Mouse (Mus musculus) kidney, embryonic 16.5 days (tissue): Measurements from ENCODE around the gene Npas4. TPM values are rescaled to one million over a fixed set of nuclear protein-coding genes. Genes with fewer than 3 reads are reported as not detected.

Source experiments
- ATAC-seq: fragments of 200-750 bp; cut with Nextera tagmentation; 2 replicates; pipeline ENCODE4 v1.8.0; 2017; ENCODE audit warnings: moderate TSS enrichment; ENCODE audit not compliant: low FRiP score, low TSS enrichment
- H3K27ac ChIP-seq: fragments of 300-500 bp; sonication (generic); 2 replicates; pipeline ENCODE4 v1.5.1; 2014; ENCODE audit warnings: low read length
- H3K27me3 ChIP-seq: fragments of 300-500 bp; sonication (generic); 2 replicates; pipeline ENCODE4 v1.6.1; 2014; ENCODE audit warnings: low read length, control low read depth, mixed read lengths; ENCODE audit not compliant: insufficient read depth
- H3K36me3 ChIP-seq: fragments of 300-500 bp; sonication (generic); 2 replicates; pipeline ENCODE4 v1.6.1; 2014; ENCODE audit warnings: low read length, control low read depth, mixed read lengths; ENCODE audit not compliant: insufficient read depth
- H3K4me1 ChIP-seq: fragments of 300-500 bp; sonication (generic); 2 replicates; pipeline ENCODE4 v1.6.1; 2014; ENCODE audit warnings: low read length, control low read depth, mixed read lengths; ENCODE audit not compliant: insufficient read depth
- H3K4me2 ChIP-seq: fragments of 300-500 bp; sonication (generic); replicated peaks from 2 replicates; pipeline ENCODE4 v1.6.1; 2014; ENCODE audit warnings: low read depth, low read length
- H3K4me3 ChIP-seq: fragments of 300-500 bp; sonication (generic); 2 replicates; pipeline ENCODE4 v1.5.1; 2014; ENCODE audit warnings: mild to moderate bottlenecking, low read length
- H3K9ac ChIP-seq: fragments of 300-500 bp; sonication (generic); replicated peaks from 2 replicates; pipeline ENCODE4 v1.6.1; 2014; ENCODE audit warnings: low read length
- H3K9me3 ChIP-seq: fragments of 300-500 bp; sonication (generic); 2 replicates; pipeline ENCODE4 v1.6.1; 2016; ENCODE audit warnings: low read length, control low read depth
- WGBS: fragments of 180-500 bp; shearing (Covaris S2); extraction: QIAGEN DNeasy Blood & Tissue Kit; methylation state at CpG from one replicate; pipeline ENCODE4 v1.1.7; 2014; 5-methylcytosine and 5-hydroxymethylcytosine counted together
- polyA plus RNA-seq: library from polyadenylated mRNA; unstranded; fragments of >200 nt; fragmentation: Nextera tagmentation; extraction: Ambion mirVana; gene quantifications from 2 replicates; pipeline ENCODE4 v1.2.1, GENCODE M21; 2015

The Npas4 gene
- not detected in 2 replicates for polyA plus RNA-seq

DNA sequence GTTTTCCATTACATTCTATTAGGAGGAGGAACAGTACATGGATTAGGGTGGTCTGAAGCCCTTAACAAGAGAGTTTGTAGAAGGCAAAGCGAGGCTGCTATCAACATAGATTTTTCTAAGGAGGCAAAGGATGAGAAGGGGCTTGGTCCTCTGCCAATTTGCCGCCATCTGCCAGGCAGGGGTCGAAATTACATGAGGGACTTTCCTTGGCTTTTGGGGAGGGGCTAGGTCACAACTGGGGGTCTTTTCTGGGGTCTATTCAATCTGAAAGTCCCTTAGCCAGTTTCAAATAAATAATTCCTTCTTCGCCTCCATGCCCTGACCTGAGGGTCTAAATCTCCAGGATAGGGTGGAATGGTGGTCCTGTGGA lies at the start of gene Npas4:
Npas4 (minus strand) TSS at position 61 of the 370 bp plus-strand sequence.
- H3K36me3 ChIP-seq = no peaks in the 10 kb centered on the region
- no peak within 1 kb of the TSS for H3K4me3 ChIP-seq
- no peak within 1 kb of the TSS for H3K9ac ChIP-seq
- H3K4me2 ChIP-seq = no peak within 1 kb of the TSS
- no peak within 1 kb of the TSS for H3K27ac ChIP-seq
- WGBS = 22% methylated on average over 4 of the region's 4 CpGs
- H3K4me1 ChIP-seq = no peaks in the 10 kb centered on the region
- no peak for ATAC-seq
- no peaks in the 10 kb centered on the region for H3K9me3 ChIP-seq
- H3K27me3 ChIP-seq = peaks cover 39% of the 10 kb centered on the region

DNA sequence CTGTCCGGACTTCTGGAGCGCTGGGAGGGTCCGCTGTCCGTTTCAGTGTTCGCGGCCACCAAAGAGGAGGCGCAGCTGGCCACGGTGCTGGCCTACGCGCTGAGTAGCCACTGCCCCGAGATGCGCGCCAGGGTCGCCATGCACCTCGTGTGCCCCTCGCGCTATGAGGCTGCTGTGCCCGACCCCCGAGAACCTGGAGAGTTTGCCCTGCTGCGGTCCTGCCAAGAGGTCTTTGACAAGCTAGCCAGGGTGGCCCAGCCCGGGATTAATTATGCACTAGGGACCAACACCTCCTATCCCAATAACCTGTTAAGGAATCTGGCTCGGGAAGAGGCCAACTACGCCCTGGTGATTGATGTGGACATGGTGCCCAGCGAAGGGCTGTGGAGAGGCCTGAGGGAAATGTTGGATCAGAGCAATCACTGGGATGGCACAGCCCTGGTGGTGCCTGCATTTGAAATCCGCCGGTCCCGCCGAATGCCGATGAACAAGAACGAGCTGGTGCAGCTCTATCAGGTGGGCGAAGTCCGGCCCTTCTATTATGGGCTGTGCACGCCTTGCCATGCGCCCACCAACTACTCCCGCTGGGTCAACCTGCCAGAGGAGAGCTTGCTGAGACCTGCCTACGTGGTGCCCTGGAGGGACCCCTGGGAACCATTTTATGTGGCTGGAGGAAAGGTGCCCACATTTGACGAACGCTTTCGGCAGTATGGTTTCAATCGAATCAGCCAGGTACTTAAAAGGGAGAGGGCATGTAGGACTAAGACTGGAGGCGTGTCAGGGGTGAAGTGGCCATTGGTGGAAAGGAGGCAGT lies 49.4 kb upstream of the Npas4 start:
- Histone ChIP-seq H3K4me1 (peaks cover 23% of the 10 kb centered on the region), H3K9me3 (no peaks in the 10 kb centered on the region), H3K4me3 (peak overlapping the region; percentile 89), H3K9ac (peak overlapping the region; percentile 95), H3K36me3 (peaks cover 4% of the 10 kb centered on the region; the same call in 1 of the 2 replicates), H3K27me3 (no peaks in the 10 kb centered on the region), H3K27ac (peak overlapping the region; percentile 79; the same call in 1 of the 2 replicates), H3K4me2 (peak overlapping the region; percentile 86)
- 11% methylated on average over 41 of the region's 41 CpGs for WGBS
- peak; percentile 18 for ATAC-seq

DNA sequence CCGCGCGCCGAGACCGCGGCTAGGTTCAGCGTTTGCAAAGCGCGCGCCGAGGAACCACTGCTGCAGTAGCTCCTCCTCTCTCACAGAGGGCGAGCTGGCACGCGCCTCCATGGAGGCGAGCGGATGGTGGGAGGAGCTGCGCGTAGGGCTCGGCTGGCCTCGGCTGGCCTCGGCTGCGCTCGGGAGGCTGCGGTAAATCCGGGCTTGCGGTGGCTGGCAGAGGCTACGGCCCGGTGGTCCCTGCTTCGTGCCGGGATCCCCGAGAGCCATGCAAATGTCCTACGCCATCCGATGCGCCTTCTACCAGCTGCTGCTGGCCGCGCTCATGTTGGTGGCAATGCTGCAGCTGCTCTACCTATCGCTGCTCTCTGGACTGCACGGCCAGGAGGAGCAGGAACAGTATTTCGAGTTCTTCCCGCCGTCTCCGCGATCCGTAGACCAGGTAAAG lies 48.6 kb upstream of the Npas4 start, which contains the start of the genes B4gat1 and AC124502.3:
B4gat1 (plus strand) TSS at position 118 of the 448 bp plus-strand sequence.
AC124502.3 (plus strand) TSS at position 183 of the 448 bp plus-strand sequence.
- H3K36me3 ChIP-seq = no peaks in the 10 kb centered on the region
- peak within 1 kb of the TSS; percentile 89 for H3K4me3 ChIP-seq
- H3K9ac ChIP-seq = peak within 1 kb of the TSS; percentile 95
- peak within 1 kb of the TSS; percentile 86 for H3K4me2 ChIP-seq
- no peaks in the 10 kb centered on the region for H3K27me3 ChIP-seq
- no peaks in the 10 kb centered on the region for H3K9me3 ChIP-seq
- peak; percentile 92 for ATAC-seq
- peaks cover 23% of the 10 kb centered on the region for H3K4me1 ChIP-seq
- H3K27ac ChIP-seq = peak within 1 kb of the TSS; percentile 79
- WGBS = under 1% methylated on average over 40 of the region's 44 CpGs

DNA sequence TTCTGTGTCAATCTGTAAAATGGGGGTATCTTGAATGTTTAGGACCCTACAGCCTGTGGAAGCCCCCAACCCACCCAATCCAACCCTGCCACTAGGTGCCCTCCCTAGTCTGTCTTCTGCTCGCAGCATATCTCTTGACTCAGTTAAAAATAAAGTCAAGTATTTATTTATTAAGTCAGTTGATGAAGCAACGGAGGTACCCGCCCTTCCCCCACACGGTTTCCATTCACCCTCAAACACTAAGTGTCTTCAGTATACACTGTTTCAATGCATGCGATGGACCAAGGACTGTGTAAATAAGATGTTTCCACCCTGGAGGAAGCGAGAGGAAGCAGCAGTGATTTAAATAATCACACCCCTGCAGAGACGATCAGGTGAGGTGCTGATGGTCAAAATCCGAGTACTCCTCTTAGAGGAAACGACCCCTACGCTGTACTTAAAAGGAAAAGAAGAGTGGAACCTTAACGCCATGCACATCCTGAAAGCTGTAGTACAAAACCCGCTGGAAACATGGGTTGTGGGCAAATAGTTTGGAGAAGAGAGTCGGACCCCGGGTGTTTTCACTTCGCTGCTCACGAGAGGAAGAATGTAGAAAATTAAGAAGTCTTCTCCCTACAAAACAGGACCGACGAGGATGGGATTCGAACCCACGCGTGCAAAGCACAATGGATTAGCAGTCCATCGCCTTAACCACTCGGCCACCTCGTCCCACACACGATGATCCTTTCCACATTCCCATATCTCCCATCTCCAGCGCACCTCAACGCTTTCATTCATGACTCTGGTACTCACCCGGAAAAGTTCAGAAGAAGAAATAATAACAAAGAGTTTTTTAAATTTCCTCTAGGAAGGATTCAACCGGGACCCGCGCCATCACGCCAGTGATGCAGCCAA lies 47.8 kb upstream of the Npas4 start:
- ATAC-seq = peak; percentile 25
- peak overlapping the region; percentile 89 for H3K4me3 ChIP-seq

DNA sequence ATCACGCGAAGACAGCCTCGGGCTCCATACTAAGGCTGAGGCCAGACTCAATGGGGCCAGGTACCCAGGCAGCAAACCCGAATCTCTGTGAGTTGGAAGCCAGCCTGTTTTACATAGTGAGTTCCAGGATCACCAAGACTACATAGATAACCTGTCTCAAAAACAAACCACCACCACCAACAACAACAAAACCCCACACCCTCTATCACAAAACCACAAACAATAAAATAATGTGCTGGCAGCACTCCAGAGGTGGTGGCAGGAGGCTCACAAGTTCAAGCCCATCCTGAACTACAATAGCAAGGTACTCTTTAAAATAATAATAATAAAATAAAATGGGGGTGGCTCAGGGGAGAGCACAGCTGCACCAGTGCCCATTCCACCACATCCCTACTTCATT lies 46.5 kb upstream of the Npas4 start:
- no peak overlapping the region for H3K4me2 ChIP-seq
- 0 out of 2 replicates have a peak, but pooled peaks cover 1% of the 10 kb centered on the region for H3K36me3 ChIP-seq
- H3K9me3 ChIP-seq = no peaks in the 10 kb centered on the region
- no peak for ATAC-seq
- 82% methylated on average over 4 of the region's 4 CpGs for WGBS
- H3K9ac ChIP-seq = no peak overlapping the region
- no peak overlapping the region for H3K27ac ChIP-seq
- peaks cover 17% of the 10 kb centered on the region for H3K4me1 ChIP-seq
- no peak overlapping the region for H3K4me3 ChIP-seq
- no peaks in the 10 kb centered on the region for H3K27me3 ChIP-seq

More for the DNA sequence above, 47.8 kb upstream of the Npas4 start:
- Histone ChIP-seq H3K4me2 (peak overlapping the region; percentile 86), H3K27me3 (no peaks in the 10 kb centered on the region), H3K36me3 (no peaks in the 10 kb centered on the region), H3K4me1 (peaks cover 23% of the 10 kb centered on the region), H3K27ac (peak overlapping the region; percentile 79), H3K9ac (peak overlapping the region; percentile 95), H3K9me3 (no peaks in the 10 kb centered on the region)
- WGBS = 4% methylated on average over 32 of the region's 32 CpGs

DNA sequence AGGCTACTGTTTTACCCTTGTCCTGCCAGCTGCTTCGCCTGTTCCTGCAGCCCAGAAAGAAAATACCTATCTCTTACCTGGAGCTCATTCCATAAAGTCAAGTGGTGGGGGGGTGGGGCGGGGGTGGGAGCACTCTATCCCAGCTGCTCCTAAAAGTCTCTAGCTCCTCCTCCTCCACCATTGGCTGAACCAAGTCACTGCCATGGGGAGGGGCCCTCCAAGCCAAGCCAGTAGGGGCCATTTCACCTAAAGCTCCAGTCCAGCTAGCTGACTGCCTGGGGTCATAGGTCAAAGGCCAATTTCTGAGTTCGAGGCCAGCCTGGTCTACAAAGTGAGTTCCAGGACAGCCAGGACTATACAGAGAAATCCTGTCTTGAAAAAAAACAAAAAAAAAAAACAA lies 42.6 kb upstream of the Npas4 start:
- Histone ChIP-seq H3K4me3 (no peak overlapping the region), H3K9ac (no peak overlapping the region), H3K27ac (no peak overlapping the region), H3K9me3 (no peaks in the 10 kb centered on the region), H3K27me3 (no peaks in the 10 kb centered on the region), H3K4me1 (no peaks in the 10 kb centered on the region), H3K36me3 (peaks cover 21% of the 10 kb centered on the region; the same call in 1 of the 2 replicates), H3K4me2 (no peak overlapping the region)
- no peak for ATAC-seq
- WGBS = 83% methylated on average over 3 of the region's 3 CpGs

DNA sequence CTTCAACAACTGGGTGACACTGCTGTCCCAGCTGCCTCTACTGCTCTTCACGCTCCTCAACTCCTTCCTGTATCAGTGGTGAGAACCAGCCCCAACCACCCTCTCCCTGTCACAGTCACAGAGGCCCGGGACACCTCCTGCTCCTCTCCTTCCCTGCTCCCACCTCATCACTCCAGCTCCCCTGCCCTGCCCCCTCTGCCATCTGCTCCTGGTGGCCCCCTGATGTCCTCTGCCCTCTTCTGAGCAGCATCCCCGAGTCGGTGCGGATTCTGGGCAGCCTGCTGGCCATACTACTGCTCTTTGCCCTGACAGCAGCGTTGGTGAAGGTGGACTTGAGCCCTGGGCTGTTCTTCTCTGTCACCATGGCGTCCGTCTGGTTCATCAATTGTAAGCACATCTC lies 36.0 kb upstream of the Npas4 start:
- H3K4me3 ChIP-seq = no peak overlapping the region
- H3K4me1 ChIP-seq = peaks cover 7% of the 10 kb centered on the region; the same call in 1 of the 2 replicates
- no peaks in the 10 kb centered on the region for H3K27me3 ChIP-seq
- H3K9me3 ChIP-seq = no peaks in the 10 kb centered on the region
- no peak overlapping the region for H3K27ac ChIP-seq
- no peak overlapping the region for H3K9ac ChIP-seq
- ATAC-seq = no peak
- WGBS = 82% methylated on average over 8 of the region's 8 CpGs
- no peak overlapping the region for H3K4me2 ChIP-seq
- H3K36me3 ChIP-seq = peaks cover 22% of the 10 kb centered on the region; the same call in 1 of the 2 replicates

DNA sequence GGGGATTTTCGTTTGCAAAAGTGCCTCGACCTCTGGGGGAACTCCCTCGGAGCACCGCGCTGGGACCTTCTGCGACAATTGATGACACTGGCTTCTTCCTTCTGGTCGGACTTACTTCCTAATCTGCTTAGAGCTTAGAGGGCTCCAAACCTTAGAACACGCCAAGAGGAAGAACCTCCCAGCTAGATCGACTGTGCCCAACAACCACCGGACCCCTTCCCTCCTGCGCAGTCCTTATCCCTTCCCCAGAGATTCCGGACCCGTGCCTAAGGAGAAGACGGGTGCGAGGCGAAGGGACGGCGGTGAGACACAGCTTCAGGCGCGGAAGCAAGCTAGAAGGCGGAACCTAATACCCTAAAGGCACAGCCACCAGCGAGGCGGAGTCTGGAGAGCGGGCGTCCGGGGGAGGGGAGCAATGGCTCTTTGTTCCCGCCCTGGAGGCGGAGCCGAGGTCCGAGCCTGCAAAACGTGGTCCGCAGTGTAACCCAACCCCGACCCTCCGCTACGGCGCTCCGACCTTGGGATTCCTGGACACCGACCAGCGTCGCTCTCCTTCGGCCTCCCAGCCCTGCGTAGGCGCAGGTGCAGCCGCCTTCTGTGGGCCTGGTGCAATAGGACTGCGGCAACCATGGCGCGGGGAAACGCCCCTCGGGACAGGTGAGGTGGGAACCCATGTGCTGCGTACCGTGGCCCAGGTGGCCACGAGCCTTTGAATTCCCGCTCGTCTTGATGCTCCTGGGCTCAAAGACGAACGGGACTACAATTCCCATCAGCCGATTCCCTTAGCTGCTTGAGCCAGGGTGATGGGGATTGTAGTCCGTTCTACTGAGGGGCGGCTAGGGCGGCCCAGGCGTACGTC lies 33.7 kb upstream of the Npas4 start, which contains the start of gene Slc29a2:
Slc29a2 (plus strand) TSS at position 240 of the 859 bp plus-strand sequence.
- Histone ChIP-seq H3K4me2 (peak within 1 kb of the TSS; percentile 97), H3K27me3 (no peaks in the 10 kb centered on the region), H3K36me3 (peaks cover 8% of the 10 kb centered on the region; the same call in 1 of the 2 replicates), H3K9me3 (no peaks in the 10 kb centered on the region), H3K4me1 (peaks cover 7% of the 10 kb centered on the region; the same call in 1 of the 2 replicates), H3K9ac (peak within 1 kb of the TSS; percentile 82), H3K27ac (peak within 1 kb of the TSS; percentile 85), H3K4me3 (peak within 1 kb of the TSS; percentile 86)
- peak; percentile 97 for ATAC-seq
- under 1% methylated on average over 62 of the region's 62 CpGs for WGBS

DNA sequence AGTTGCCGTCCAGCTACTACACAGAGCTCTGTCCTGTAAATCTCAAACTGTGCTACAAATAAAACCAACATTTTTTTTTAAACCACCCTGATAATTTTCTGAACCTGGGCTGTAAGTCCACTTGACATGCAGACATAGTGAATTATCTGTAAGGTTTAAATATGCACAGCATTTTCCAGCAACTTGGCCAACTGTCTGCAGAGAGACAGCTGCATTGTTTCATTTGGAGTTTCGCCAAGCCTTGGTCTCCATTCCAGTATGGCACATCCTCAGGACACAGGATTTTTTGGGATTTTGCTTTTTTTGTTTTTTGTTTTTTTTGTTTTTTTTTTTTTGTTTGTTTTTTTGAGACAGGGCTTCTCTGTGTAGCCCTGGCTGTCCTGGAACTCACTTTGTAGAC lies 31.3 kb upstream of the Npas4 start:
- WGBS = 68% methylated on average over 2 of the region's 2 CpGs

More for the DNA sequence above, 31.3 kb upstream of the Npas4 start:
- no peak overlapping the region for H3K4me3 ChIP-seq
- H3K4me2 ChIP-seq = no peak overlapping the region
- H3K36me3 ChIP-seq = no peaks in the 10 kb centered on the region
- H3K27me3 ChIP-seq = no peaks in the 10 kb centered on the region
- no peaks in the 10 kb centered on the region for H3K9me3 ChIP-seq
- peaks cover 9% of the 10 kb centered on the region for H3K4me1 ChIP-seq
- H3K9ac ChIP-seq = no peak overlapping the region
- H3K27ac ChIP-seq = no peak overlapping the region
- no peak for ATAC-seq
